Mouse (Mus musculus) kidney, embryonic 15.5 days (tissue): Measurements from ENCODE around the gene Ackr1. TPM values are rescaled to one million over a fixed set of nuclear protein-coding genes. Genes with fewer than 3 reads are reported as not detected.
"Not testable (repeated sequence)": the region's sequence is repeated elsewhere in the genome, so short reads cannot be mapped to it uniquely, and the experiment has no call there.

Source experiments
- ATAC-seq: fragments of 200-750 bp; cut with Nextera tagmentation; replicated peaks from 2 replicates; pipeline ENCODE4 v1.8.0; 2017; ENCODE audit warnings: moderate TSS enrichment; ENCODE audit not compliant: low FRiP score
- H3K27ac ChIP-seq: fragments of 300-500 bp; sonication (generic); 2 replicates; pipeline ENCODE4 v1.5.1; 2015; ENCODE audit warnings: mild to moderate bottlenecking, inconsistent platforms
- H3K27me3 ChIP-seq: fragments of 300-500 bp; sonication (generic); 2 replicates; pipeline ENCODE4 v1.6.1; 2015; ENCODE audit warnings: inconsistent platforms
- H3K36me3 ChIP-seq: fragments of 300-500 bp; sonication (generic); 2 replicates; pipeline ENCODE4 v1.6.1; 2015; ENCODE audit warnings: inconsistent platforms
- H3K4me1 ChIP-seq: fragments of 300-500 bp; sonication (generic); 2 replicates; pipeline ENCODE4 v1.6.1; 2015; ENCODE audit warnings: inconsistent platforms
- H3K4me2 ChIP-seq: fragments of 300-500 bp; sonication (generic); 2 replicates; pipeline ENCODE4 v1.6.1; 2015; ENCODE audit warnings: moderate library complexity, mild to moderate bottlenecking, inconsistent platforms
- H3K4me3 ChIP-seq: fragments of 300-500 bp; sonication (generic); replicated peaks from 2 replicates; pipeline ENCODE4 v1.5.1; 2015; ENCODE audit warnings: mild to moderate bottlenecking, inconsistent platforms
- H3K9ac ChIP-seq: fragments of 300-500 bp; sonication (generic); 2 replicates; pipeline ENCODE4 v1.6.1; 2015; ENCODE audit warnings: mild to moderate bottlenecking, inconsistent platforms
- H3K9me3 ChIP-seq: fragments of 300-500 bp; sonication (generic); replicated peaks from 2 replicates; pipeline ENCODE4 v1.6.1; 2016; ENCODE audit warnings: inconsistent platforms
- WGBS: fragments of 180-500 bp; shearing (Covaris S2); methylation state at CpG from one replicate; pipeline ENCODE4 v1.1.7; 2015; ENCODE audit warnings: mixed read lengths; 5-methylcytosine and 5-hydroxymethylcytosine counted together
- polyA plus RNA-seq: library from polyadenylated mRNA; unstranded; fragments of >200 nt; fragmentation: Nextera tagmentation; extraction: Ambion mirVana; gene quantifications from 2 replicates; pipeline ENCODE4 v1.2.1, GENCODE M21; 2015

Ackr1 gene
- polyA plus RNA-seq, 1 experiment from 2014 or later, result 1.0 TPM

GRCm38 (mm10) chr1:173321593-173322248 is 11.8 kb downstream of the Ackr1 start:
- Histone ChIP-seq H3K27me3 (no peaks in the 10 kb centered on the region), H3K4me1 (no peaks in the 10 kb centered on the region), H3K9ac (no peak overlapping the region), H3K4me3 (no peak overlapping the region), H3K27ac (no peak overlapping the region), H3K9me3 (no peaks in the 10 kb centered on the region), H3K36me3 (no peaks in the 10 kb centered on the region), H3K4me2 (no peak overlapping the region)
- no peak for ATAC-seq
- WGBS, result 77% methylated on average over 8 of the region's 8 CpGs

DNA sequence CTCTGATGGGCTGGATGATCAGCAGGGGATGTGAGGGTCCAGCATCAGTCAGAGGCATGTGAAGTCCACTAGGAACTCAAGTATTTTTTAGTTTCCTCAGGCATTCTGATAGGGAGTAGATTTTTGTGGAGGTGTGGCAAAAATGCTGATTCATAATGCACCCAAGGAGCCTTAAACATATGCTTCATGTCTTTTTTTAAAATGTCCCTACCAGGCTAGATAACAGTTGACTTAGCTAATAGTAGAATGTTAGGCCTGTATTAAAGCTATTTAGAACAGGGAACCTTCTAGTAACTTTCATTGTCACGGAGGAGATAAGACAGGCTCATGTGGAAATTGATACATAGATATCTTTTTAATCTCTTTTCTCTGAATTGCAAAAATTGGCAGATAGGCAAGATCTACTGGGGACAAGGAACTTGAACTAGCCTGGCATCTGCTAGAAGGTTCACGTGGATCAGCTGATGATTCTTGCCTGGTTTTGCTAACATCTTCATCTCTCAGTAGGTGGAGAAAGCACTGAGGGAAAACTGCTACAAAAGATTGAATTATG is 15.5 kb downstream of the Ackr1 start:
- WGBS, result 91% methylated on average over 2 of the region's 2 CpGs

GRCm38 (mm10) chr1:173315725-173316124 is 17.8 kb downstream of the Ackr1 start:
- Histone ChIP-seq H3K36me3 (no peaks in the 10 kb centered on the region), H3K27me3 (no peaks in the 10 kb centered on the region), H3K4me1 (no peaks in the 10 kb centered on the region), H3K4me3 (no peak overlapping the region), H3K9ac (no peak overlapping the region), H3K4me2 (no peak overlapping the region), H3K9me3 (no peaks in the 10 kb centered on the region), H3K27ac (no peak overlapping the region)
- no peak for ATAC-seq
- WGBS, result 83% methylated on average over 3 of the region's 3 CpGs

More for the DNA sequence above, 15.5 kb downstream of the Ackr1 start:
- H3K4me1 ChIP-seq, result no peaks in the 10 kb centered on the region
- no peaks in the 10 kb centered on the region for H3K27me3 ChIP-seq
- no peak overlapping the region for H3K4me3 ChIP-seq
- ATAC-seq, result no peak
- no peak overlapping the region for H3K4me2 ChIP-seq
- no peak overlapping the region for H3K27ac ChIP-seq
- no peaks in the 10 kb centered on the region for H3K9me3 ChIP-seq
- H3K9ac ChIP-seq, result no peak overlapping the region
- H3K36me3 ChIP-seq, result no peaks in the 10 kb centered on the region

GRCm38 (mm10) chr1:173313535-173314050 is 20.0 kb downstream of the Ackr1 start:
- H3K27ac ChIP-seq, H3K27me3 ChIP-seq, H3K4me3 ChIP-seq, H3K4me2 ChIP-seq, H3K9ac ChIP-seq, ATAC-seq, H3K36me3 ChIP-seq, H3K9me3 ChIP-seq, H3K4me1 ChIP-seq: not testable (repeated sequence)
- WGBS, result 82% methylated on average over 7 of the region's 7 CpGs

GRCm38 (mm10) chr1:173302795-173303194 is 30.8 kb downstream of the Ackr1 start:
- not testable (repeated sequence) for H3K4me2 ChIP-seq, H3K9me3 ChIP-seq, H3K9ac ChIP-seq, H3K4me3 ChIP-seq, H3K4me1 ChIP-seq, H3K36me3 ChIP-seq, H3K27me3 ChIP-seq, H3K27ac ChIP-seq, ATAC-seq
- WGBS, result 45% methylated on average over 3 of the region's 3 CpGs

Other genes with a start within 250 kb of the Ackr1 start
- not detected in 2 replicates for gene Olfr1408, start 196.4 kb downstream of the Ackr1 start, polyA plus RNA-seq
- gene Olfr1406, start 143.1 kb downstream of the Ackr1 start, polyA plus RNA-seq, result not detected in 2 replicates
- gene Olfr218, start 135.9 kb downstream of the Ackr1 start, polyA plus RNA-seq, result not detected in 2 replicates
- gene Olfr1404, start 121.4 kb downstream of the Ackr1 start, polyA plus RNA-seq, result not detected in 2 replicates
- gene Fcer1a, start 106.5 kb downstream of the Ackr1 start, polyA plus RNA-seq, result 0.16 TPM in 1 of 2 replicates, not detected in the other
- not detected in 2 replicates for gene Olfr418, start 67.7 kb downstream of the Ackr1 start, polyA plus RNA-seq
- gene Mptx2, start 56.0 kb downstream of the Ackr1 start, polyA plus RNA-seq, result not detected in 2 replicates
- gene Aim2, start 17.1 kb upstream of the Ackr1 start, polyA plus RNA-seq, result 2.7 and 2.9 TPM in 2 replicates
- gene Cadm3, start 33.9 kb upstream of the Ackr1 start, polyA plus RNA-seq, result 0.71 and 1.3 TPM in 2 replicates
- 0.19 and 0.21 TPM in 2 replicates for gene Ifi206, start 157.3 kb upstream of the Ackr1 start, polyA plus RNA-seq
- gene Ifi214, start 202.2 kb upstream of the Ackr1 start, polyA plus RNA-seq, result not detected in 2 replicates